Mouse (Mus musculus) Patski (cell line): ENCODE data around the gene Nynrin. TPM values are rescaled to one million over a fixed set of nuclear protein-coding genes. Genes with fewer than 3 reads are reported as not detected.

Experiments used
- ATAC-seq: fragments of 100-300 bp; one replicate; pipeline ENCODE4 v1.8.0; 2021
- CTCF ChIA-PET: fragments of 350-600 bp; sonication (Branson Sonifier 250); formaldehyde crosslinking; loops from one replicate; lab custom pipeline; 2022; ENCODE audit warnings: inconsistent platforms; lab: Charles Lee
- POLR2A ChIA-PET: fragments of 350-600 bp; sonication (Branson Sonifier 250); formaldehyde crosslinking; loops from one replicate; lab custom pipeline; 2022; ENCODE audit warnings: antibody characterized with exemption, inconsistent platforms; lab: Charles Lee
- DNase-seq: peaks from one replicate; pipeline ENCODE4 v3.0.0-alpha.2; 2011; ENCODE audit warnings: low read depth, low spot score
- H3K27me3 ChIP-seq: fragments of 371-371 bp; one replicate; pipeline ENCODE4 v1.5.1; 2021
- CTCF ChIP-seq: fragments of 100-300 bp; IDR thresholded peaks from one replicate; pipeline ENCODE4 v1.5.1; 2021
- in situ Hi-C: fragments of 300-500 bp; cut with MboI; formaldehyde crosslinking; loops from 3 replicates; pipeline ENCODE4 v1.11.1; 2018; ENCODE audit warnings: low pct_unique_long_range_greater_than_20kb, mixed read lengths
- polyA plus RNA-seq: library from polyadenylated mRNA; unstranded; gene quantifications from one replicate; pipeline ENCODE4 v1.2.3, GENCODE M21; 2021

Nynrin gene
- polyA plus RNA-seq, 1 experiment from 2014 or later, result not detected

DNA sequence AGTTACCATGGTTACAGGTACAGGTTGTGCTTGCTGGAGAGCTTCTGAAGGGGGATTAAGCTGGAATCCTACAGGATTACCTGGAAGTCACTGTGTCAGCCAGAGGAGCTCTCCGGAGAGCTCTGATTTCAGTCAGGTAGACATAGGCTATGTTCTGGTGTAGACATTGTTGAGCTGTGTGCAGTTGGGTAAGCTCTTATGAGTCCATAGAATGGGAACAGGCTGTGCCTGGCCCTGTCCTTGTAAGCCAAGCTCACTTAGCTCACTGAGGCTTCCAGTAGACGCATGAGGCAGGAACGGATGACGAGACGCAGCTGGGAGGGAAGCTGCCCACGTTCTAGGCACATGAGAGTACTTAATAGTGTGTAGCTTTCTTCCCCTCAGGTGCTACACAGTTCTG, 8.4 kb downstream of the Nynrin start:
- ATAC-seq (no peak), DNase-seq (no peak)
- POLR2A ChIA-PET, result interaction anchor here (0.6 to 0.9 kb wide), 2 partner anchors 23 to 45 kb away, joined by 3 to 4 read pairs; partner anchors contain the start of gene Khnyn
- in situ Hi-C loops, result loop anchor here (5.0 kb wide), 2 partner anchors 40 to 60 kb away; partner anchors contain the start of gene Nfatc4
- CTCF ChIA-PET, result interaction anchor here (0.7 to 2.5 kb wide), 4 partner anchors 11 to 81 kb away, joined by 3 to 14 read pairs (median 6); no protein-coding TSS in a partner anchor
- H3K27me3 ChIP-seq, result peaks cover 59% of the 10 kb centered on the region
- TF ChIP-seq CTCF, result no peak

DNA sequence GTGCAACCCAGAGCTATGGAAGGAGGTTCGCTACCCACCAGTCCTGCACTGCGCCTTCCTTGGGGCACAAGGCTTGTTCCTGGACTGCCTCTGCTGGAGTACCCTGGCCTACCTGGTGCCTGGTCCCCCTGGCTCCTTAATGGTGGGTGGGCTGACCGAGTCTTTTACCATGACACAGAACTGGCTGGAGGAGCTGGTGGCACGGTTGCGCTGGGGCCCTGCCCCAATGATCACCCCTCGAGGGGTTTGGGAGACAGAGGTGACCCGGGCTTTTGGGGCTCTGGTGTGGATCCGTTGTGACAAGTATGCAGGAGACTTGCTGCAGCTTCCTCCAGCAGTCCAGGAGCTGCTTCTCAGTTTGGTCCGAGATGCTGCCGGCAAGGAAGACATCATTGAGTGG, 9.2 kb downstream of the Nynrin start:
- POLR2A ChIA-PET, result interaction anchor here (1.2 kb wide), 1 partner anchor 11 kb away, joined by 3 read pairs; no protein-coding TSS in a partner anchor
- in situ Hi-C loops, result loop anchor here (5.0 kb wide), 2 partner anchors 41 to 59 kb away; partner anchors contain the start of gene Nfatc4
- DNase-seq, result no peak
- no peak for TF ChIP-seq CTCF
- peaks cover 54% of the 10 kb centered on the region for H3K27me3 ChIP-seq
- CTCF ChIA-PET, result interaction anchor here (1.7 to 3.4 kb wide), 4 partner anchors 11 to 82 kb away, joined by 5 to 14 read pairs (median 8); no protein-coding TSS in a partner anchor
- ATAC-seq, result no peak

DNA sequence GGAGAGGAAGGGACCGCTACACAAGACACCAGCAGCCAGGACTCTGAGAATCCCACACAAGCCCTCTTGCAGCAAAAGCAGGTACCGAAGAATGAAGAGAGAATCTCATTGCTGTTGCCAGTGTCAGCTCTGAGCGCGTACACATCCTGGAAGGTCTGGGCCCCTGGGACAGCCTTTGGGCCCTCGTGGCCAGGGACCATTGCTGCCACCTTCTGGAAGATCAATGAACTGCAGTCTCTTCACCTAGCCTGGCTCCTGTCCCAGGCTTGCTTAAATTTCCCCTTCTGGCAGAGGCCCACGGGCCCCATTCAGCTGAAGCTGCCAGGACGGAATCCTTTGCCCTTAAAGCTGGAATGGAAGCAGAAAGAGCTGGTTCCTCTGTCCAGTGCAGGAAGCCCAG, 10.0 kb downstream of the Nynrin start:
- peaks cover 53% of the 10 kb centered on the region for H3K27me3 ChIP-seq
- POLR2A ChIA-PET, result interaction anchor here (1.2 kb wide), 1 partner anchor 10 kb away, joined by 3 read pairs; no protein-coding TSS in a partner anchor
- in situ Hi-C loops, result loop anchor here (5.0 kb wide), 2 partner anchors 41 to 59 kb away; partner anchors contain the start of gene Nfatc4
- CTCF ChIA-PET, result interaction anchor here (0.7 to 3.4 kb wide), 9 partner anchors 9 to 83 kb away, joined by 3 to 14 read pairs (median 5); partner anchors contain the start of gene Nfatc4
- no peak for TF ChIP-seq CTCF
- ATAC-seq (peak; percentile 71), DNase-seq (no peak)

DNA sequence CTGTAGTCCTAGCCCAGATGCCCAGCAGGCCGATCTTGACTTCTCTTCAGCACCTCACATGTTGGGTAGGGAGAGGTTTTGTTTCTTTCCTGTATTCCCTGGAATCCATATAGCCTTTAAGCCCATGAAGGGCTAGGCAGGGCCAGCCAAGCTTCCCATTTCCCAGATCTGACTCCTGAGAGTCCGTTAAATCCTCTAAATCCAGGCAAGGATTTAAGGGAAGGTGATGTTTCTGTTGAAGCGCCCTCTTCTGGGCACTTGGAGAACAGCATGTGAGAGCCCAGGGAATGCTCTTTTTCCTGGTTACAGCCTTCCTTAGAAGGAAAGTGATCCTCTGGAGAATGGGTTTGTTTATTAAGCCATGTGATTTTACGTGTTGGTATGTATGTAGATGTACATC, 13.2 kb downstream of the Nynrin start:
- POLR2A ChIA-PET, result no interaction called here
- in situ Hi-C loops, result loop anchor here (5.0 kb wide), 1 partner anchor 90 kb away; no protein-coding TSS in a partner anchor
- CTCF ChIA-PET, result interaction anchor here (0.7 to 1.8 kb wide), 2 partner anchors 12 to 50 kb away, joined by 4 read pairs; no protein-coding TSS in a partner anchor
- DNase-seq (no peak), ATAC-seq (no peak)
- TF ChIP-seq CTCF, result no peak
- peaks cover 37% of the 10 kb centered on the region for H3K27me3 ChIP-seq

DNA sequence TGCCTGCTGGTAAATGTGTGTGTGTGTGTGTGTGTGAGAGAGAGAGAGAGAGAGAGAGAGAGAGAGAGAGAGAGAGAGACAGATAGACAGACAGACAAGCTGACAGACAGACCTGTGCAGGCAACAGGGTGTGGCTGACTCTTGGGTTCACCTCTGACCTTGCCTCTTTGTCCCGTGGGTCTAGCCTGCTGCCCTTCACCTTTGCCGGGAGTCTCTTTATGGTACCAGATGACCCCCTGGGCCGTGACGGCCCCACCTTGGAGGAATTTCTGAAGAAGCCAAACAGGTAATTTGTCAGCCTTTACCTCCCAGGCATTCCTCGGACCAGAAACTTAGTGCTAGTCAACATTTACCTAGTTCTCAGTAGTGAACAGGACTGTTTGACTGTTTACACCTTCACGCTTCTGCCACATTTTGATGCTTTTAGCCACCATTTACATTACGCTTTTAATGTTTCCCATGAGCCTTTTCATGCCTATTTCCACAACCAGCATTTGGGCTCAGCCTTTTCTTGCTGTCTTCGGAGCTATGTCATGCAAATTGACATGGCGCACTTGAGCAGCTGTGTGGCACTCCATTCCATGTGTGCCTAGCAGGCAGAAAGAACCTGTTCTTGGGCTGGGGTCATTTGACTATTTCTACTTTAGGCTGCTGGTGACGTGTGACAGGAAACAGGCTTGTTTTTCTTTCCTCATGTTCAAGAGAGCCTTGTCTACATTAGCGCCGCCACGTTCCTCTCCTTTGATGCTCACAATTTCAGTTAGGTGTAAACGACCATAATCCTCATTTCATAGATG, 14.6 kb downstream of the Nynrin start:
- DNase-seq, result no peak
- peaks cover 33% of the 10 kb centered on the region for H3K27me3 ChIP-seq
- in situ Hi-C loops, result loop anchor here (5.0 kb wide), 1 partner anchor 91 kb away; no protein-coding TSS in a partner anchor
- CTCF ChIA-PET, result interaction anchor here (0.9 kb wide), 1 partner anchor 88 kb away, joined by 3 read pairs; no protein-coding TSS in a partner anchor
- no peak for TF ChIP-seq CTCF
- POLR2A ChIA-PET, result interaction anchor here (0.6 kb wide), 1 partner anchor 12 kb away, joined by 5 read pairs; no protein-coding TSS in a partner anchor
- no peak for ATAC-seq

DNA sequence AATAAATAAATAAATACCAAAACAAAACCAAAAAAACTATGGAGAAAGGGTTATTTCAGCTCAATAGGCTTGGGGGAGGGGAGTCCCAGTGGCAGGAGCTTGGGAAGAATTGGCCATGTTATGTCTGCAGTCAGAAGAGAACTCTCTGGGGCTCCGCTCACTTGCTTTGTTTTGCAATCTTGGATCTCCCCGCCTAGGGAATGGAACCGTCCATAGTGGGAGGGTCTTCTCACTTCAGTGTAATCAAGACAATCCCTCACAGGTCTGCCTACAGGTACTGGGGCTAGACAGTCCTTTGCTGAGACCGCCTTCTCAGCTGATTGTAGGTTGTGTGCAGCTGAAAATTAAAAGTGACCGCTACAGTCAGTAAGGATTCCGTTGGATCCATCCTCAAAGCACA, 15.7 kb downstream of the Nynrin start:
- in situ Hi-C loops, result loop anchor here (5.0 kb wide), 1 partner anchor 92 kb away; no protein-coding TSS in a partner anchor
- TF ChIP-seq CTCF, result no peak
- peaks cover 33% of the 10 kb centered on the region for H3K27me3 ChIP-seq
- POLR2A ChIA-PET, result no interaction called here
- DNase-seq (no peak), ATAC-seq (no peak)
- CTCF ChIA-PET, result no interaction called here

DNA sequence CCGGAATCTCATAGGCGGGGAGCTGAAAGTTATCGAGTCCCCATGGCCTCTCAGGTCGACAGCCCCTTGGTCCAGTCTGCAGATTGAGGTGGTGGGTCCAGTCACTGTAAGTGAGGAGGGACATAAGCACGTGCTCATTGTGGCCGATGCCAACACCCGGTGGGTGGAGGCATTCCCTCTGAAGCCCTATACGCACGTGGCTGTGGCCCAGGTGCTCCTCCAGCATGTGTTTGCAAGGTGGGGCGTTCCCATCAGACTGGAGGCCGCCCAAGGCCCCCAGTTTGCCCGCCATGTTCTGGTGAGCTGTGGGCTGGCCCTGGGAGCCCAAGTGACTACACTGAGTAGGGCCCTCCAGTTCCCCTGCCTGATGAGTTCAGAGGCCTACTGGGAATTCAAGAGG, 18.2 kb downstream of the Nynrin start:
- ChIA-PET CTCF (interaction anchor here (2.8 kb wide), 1 partner anchor 46 kb away, joined by 21 read pairs; no protein-coding TSS in a partner anchor), POLR2A (no interaction called here)
- in situ Hi-C loops, result no loop called here
- peaks cover 40% of the 10 kb centered on the region for H3K27me3 ChIP-seq
- ATAC-seq (no peak), DNase-seq (no peak)
- TF ChIP-seq CTCF, result no peak

DNA sequence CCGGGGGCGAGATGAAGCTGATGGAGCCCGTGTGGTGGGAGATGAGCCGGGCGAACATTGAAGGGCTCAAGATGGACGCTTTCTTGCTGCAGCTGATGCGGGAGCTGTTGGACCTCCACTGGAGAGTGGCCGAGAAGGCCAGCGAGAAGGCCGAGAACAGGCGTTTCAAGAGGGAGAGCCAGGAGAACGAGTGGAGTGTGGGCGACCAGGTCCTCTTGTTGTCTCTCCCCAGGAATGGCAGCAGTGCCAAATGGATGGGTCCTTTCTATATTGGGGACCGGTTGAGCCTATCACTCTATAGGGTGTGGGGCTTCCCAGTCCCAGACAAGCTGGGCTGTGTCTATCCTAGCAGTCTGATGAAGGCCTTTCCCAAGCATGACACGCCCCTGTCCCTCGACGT, 18.7 kb downstream of the Nynrin start:
- ChIA-PET POLR2A (no interaction called here), CTCF (interaction anchor here (1.7 to 2.8 kb wide), 4 partner anchors 8 to 45 kb away, joined by 7 to 21 read pairs (median 12); no protein-coding TSS in a partner anchor)
- in situ Hi-C loops, result no loop called here
- H3K27me3 ChIP-seq, result peaks cover 45% of the 10 kb centered on the region
- no peak for TF ChIP-seq CTCF
- ATAC-seq (no peak), DNase-seq (no peak)

DNA sequence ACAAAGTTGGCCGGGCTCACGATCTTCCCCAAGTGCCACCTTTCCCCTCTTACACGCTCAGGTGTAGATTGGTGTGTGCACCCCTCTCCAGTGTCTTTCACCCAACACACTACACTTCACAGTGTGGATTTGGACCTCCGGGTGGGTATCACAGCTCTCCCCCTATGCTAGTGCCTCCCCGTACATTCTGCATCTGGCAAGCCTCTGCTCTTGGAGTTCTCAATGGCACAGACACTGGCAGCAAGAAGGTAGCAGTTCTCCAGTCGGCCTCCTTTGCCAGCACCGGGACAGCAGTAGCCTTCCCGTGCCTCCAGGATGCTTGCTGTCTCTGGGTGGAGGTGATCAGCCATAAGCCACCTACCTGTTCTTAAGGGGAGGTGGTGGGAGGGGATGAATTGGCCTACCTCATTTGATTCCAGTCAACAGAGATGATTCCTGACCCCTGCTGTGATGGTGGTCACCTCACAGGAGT, 19.5 kb downstream of the Nynrin start:
- POLR2A ChIA-PET, result no interaction called here
- CTCF ChIA-PET, result interaction anchor here (0.9 to 2.8 kb wide), 10 partner anchors 9 to 95 kb away, joined by 3 to 21 read pairs (median 6); partner anchors contain the start of genes Cbln3, Khnyn and Nfatc4
- in situ Hi-C loops, result no loop called here
- ATAC-seq (no peak), DNase-seq (no peak)
- no peak for TF ChIP-seq CTCF
- H3K27me3 ChIP-seq, result peaks cover 49% of the 10 kb centered on the region
